Mouse (Mus musculus) c-Kit-positive CD71-negative TER-119-negative erythroid progenitor cells, embryonic 14.5 days (primary cell): ENCODE measurements around the gene Itpkb.

Experiments used
- DNase-seq: peaks from one replicate; pipeline ENCODE4 v3.0.0-alpha.2; 2013; ENCODE audit warnings: low read depth

The Itpkb gene

DNA sequence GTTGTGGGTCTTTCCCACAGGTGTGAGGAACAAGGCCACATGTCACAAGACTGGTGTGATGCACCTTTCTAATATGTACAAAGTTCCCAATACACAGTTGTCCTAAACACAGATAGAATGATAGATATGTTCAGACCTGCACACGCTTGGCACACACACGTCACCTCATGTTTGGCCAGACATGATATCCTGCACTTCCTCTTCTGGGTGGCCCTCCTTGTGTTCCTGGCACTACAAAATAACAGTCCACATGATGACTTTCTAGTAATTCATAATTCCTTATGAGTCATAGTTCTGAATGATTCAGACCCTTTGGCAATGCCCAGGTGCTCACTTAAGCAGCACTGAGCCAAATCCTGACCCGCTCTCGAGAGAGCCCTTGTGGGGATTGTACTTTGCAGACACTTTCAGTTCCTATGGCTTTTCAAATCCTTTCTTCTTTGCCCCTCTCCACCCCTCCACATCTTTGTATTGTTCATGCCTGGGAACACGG, 132.7 kb downstream of the Itpkb start:
- DNase-seq = no peak

DNA sequence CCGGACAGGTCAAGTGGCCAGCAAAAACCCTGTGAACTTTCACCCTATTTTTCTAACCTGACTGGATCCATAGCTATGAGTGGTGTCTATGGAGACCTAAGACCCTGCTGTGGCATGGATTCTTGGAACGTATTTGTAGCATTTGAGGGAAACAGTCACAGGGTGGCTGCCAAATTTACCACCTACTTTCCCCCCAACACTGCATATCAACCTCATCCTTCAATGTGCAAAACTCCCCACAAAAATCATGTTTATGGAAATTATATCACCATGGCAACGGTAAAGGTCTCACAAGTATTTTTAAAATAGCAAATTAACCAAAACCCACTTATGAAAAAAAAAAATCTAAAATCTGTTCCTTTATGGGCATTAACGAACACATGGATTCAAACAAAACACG, 134.1 kb downstream of the Itpkb start:
- no peak for DNase-seq

DNA sequence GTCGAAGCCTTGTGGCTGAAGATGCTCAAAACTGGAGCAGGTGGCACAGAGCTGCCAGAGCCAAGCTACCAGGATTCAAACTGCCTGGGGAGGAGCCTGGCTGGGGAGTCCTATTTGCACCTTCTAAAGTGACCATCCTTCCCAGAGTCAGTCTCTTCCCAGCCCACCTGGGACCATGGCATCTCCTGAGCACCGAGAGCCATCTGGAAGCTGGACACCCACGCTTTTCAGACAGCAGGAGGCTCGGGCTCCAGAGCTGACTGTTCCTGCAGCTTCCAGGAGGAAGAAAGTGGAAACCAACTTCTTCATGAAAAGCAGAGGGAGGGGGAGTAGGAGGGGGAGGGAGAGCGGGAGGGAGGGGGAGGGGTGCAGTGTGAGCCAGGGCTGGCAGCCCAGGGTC, 135.3 kb downstream of the Itpkb start:
- no peak for DNase-seq

- no peak for DNase-seq
Observed at GRCm38 (mm10) chr1:180468004-180468403, 137.7 kb downstream of the Itpkb start.

DNA sequence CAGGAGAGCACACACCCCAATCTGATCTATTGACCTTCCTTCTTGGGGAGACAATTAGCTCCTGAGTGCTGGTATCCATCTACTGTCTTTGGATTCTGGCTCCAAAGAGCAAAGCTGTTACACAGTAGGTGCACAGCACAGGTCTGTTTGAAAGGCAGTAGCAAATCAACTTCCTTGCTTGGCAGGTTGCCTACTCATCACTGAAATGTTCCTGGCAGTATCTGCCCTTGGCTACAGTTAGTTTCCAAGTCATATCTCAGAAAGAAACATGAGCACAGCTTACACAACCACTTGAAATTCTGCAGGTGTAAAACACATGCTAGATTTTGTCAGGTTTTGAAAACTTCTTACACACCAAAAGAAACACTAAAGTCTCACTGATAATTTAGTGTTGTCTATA, 143.3 kb downstream of the Itpkb start:
- no peak for DNase-seq
